Mouse (Mus musculus): Measurements from ENCODE around the gene Psd.

DNA sequence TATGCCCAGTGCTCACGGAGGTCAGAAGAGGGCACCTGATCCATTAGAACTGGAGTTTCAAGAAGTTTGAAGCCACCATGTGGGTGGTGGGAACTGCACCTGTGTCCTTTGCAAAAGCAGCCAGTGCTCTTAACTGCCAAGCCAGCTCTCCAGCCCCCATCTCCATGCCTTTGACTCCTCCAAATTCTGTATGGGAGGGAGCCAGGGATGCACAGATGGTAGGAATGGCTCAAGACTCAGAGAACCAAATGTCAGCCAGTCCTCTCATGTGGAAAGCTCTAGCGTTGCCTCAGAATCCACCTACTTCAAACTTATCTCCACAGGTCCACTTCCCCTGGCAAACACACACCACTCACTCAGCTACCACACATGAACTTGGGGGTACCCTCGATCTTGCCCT is 7.0 kb upstream of the Psd start:
- TF ChIP-seq CTCF (IDR thresholded peaks at IDR 0.05; ENCODE audit: low read depth, low read length), result no peak
- no peak for TF ChIP-seq POLR2A (IDR thresholded peaks at IDR 0.05; ENCODE audit: extremely low read depth, insufficient read depth, low read length)

Measured in liver, adult 2 months (tissue).